Mouse (Mus musculus) heart, adult 9 months (tissue): ENCODE results near the gene Polr3e.

Experiments
- DNase-seq, 2 experiments: peaks; one replicate each; pipeline ENCODE4 v3.0.0; 2022; ENCODE audit warnings: low spot score in 2 of 2

Gene Polr3e

GRCm38 (mm10) chr7:120977063-120977462 is 59.5 kb downstream of the Polr3e start:
- DNase-seq, result peak; percentile 62 to 64

GRCm38 (mm10) chr7:120980041-120980440 is 62.5 kb downstream of the Polr3e start:
- DNase-seq, result no peak

DNA sequence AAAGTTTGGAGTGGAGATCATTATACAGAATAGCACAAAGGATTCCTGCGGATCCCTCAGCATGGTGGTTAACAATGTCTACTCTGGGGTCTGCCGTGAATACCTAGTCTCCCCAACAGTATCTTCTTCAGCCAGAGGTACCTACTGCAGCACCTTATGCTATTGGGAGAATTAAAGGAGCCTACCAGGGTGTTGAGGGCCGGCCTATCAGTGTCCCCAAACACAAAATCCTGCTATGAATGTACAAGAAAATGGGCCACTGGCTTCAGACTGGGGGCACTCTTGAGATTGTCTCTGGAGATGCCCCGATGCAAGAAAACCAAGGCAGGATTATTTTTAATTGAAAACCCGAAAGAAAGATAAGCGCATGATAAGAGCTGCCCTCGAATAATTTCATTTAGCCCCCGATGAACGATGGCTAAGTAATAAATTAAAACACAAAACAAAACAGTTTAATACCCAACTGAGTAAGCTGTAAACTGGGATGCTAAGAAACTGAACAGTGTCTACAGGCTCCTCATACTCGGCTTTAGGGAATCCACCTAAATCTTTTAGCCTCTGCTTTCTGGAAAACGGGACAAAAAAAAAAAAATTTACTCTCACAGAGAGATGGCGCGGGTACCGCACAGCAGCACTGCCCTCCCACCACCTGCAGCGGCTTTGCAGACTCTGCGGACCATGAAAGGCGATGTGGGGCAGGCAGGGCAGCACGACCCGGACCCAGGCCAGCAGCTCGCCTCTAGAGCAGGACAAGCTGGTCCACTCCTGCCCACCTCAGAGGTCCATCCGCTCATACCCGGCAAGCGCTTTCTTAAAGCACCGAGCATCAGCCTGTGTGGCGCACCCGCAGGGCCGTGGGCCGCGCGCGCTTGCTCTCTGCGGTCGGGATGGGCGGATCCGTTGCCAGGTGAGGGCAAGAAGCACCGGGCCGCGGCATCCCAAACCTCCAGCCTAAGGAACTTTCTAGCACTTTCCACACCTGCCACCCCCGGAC is 63.7 kb downstream of the Polr3e start:
- DNase-seq, result peak; percentile 22 to 40

DNA sequence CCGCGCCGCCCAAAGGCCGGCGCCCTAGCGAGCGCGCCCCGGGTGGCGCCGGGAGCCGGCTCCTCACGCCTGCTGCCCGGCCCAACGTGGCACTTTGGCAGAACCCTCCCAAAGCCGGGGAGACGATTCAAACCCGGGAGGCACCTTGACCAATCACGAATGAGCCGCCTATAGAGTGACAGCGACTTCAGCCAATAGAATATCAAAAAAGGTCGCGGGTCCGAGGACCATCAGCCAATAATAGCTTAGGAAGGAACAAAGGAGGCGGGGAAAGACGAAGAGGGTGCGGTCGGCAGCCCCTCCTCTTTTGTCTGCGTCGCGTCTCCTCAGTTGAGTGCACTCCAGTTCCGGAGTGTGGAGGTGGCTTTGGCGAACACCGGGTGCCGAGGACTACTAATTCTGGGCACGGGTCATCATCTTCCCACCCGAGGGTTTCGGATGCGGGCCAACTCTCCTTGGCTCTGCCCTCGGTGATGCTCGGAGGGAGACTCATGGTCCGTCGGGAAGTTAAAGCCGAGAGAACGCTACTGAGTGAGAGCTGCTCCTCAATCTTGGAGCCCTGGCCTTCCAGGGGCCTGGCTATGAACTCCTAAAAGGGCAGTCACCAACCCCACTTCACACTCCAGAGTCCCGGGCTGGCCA is 64.8 kb downstream of the Polr3e start, which contains the start of the genes Cdr2 and Mfsd13b:
Cdr2 (minus strand) TSS at position 113 of the 642 bp plus-strand sequence.
Mfsd13b (plus strand) TSS at position 310 of the 642 bp plus-strand sequence.
- DNase-seq, result peak; percentile 99

DNA sequence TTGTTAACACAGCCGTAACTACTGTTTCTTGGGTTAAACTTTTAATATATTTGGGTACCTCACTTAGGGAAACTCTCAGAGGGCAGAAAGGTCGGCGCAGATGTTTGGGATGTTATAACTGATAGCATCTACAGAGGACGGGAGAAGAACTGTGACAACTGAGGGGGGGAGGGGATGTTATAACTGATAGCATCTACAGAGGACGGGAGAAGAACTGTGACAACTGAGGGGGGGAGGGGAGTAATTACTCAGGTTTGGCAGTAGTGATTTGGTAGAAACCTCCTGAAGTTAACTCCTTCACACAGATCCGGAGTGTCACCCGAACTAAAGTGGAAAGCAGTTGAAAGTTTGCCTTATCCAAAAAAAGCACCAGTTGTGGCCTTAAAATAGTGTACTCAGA is 65.4 kb downstream of the Polr3e start:
- DNase-seq, result no peak

DNA sequence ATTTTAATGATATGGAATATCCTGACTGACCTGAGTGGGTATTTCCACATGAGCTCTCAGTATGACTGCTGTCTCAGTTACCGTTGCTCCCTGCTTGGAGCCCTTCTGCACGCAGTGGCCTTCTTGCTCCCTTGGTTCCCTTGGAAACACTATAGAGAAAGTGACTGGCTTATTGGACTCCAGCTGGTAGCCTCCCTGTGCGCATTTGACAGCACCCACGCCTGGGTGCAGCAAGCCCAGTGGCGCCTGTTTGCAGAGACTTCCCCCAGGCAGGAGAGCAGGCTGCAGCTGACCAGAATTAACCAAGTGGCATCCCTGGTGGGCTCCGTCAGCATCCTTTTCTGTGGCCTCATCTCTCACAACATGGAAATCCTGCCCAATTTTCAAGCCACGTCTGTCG is 73.6 kb downstream of the Polr3e start:
- DNase-seq, result no peak
